Mouse (Mus musculus): Measurements from ENCODE around the gene Morn4. TPM values are rescaled to one million over a fixed set of nuclear protein-coding genes. Genes with fewer than 3 reads are reported as not detected.

Gene Morn4
- polyA plus RNA-seq (2012; fragmentation: generic; extraction: Trizol), result 10 to 100 TPM; 17.0 to 38.3 TPM

DNA sequence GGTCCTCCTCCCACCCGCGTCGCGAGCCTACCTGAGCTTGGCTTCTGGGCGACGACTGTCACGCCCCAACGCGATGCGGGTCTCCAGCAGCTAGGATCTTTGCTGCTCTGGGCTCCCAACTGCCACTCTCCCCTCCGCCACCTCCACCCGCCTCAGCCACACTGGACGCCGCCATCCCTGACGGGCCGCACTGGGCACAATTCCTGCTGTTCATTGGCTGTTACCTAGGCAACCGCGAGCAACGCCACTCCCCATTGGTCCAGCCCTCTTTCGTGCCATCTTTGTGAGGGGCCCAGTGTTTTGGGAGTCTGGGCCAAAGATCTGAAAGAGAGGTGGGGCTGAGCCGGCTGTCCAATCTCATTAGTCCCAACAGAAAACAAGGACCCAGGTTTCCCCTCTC, at the start of gene Morn4:
TSS of gene Morn4 (minus strand) at position 192 of the 400 bp plus-strand sequence.

DNA sequence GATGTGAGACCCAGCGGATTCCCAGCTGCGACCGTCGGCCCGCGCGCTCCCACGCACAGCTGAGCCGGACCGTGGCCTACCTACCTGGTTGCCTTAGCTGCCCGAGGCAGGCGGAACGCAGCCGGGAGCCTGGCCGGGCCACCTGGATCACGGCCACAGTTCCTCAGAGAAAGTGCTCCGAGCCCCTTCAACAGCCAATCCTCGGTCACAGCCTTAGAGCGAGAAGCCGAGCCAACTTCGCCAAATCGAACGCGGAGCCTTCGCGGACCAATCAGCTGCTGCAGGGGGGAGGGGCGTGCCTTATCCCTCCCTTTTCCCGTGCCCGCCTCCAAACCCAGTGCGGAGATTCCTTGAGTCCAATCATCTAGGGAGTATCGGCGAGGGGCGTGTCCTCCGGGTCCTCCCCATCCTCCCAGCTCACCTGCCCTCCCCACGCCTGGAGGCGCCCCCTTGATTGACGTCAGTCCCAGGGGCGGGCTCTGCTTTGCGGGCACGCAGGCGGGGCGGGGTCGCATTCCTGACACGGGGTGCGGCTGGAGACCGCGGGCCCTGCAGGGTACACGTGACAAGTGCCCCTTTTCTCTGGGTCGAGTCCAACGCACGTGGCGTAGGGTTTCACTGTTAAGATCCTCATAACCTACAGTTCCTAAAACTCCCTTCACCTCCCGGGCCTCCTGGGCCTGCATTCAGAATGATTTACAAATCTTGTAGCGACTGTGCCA, 42.8 kb upstream of the Morn4 start, which contains the start of gene Avpi1:
TSS of gene Avpi1 (minus strand) at position 273 of the 722 bp plus-strand sequence.

DNA sequence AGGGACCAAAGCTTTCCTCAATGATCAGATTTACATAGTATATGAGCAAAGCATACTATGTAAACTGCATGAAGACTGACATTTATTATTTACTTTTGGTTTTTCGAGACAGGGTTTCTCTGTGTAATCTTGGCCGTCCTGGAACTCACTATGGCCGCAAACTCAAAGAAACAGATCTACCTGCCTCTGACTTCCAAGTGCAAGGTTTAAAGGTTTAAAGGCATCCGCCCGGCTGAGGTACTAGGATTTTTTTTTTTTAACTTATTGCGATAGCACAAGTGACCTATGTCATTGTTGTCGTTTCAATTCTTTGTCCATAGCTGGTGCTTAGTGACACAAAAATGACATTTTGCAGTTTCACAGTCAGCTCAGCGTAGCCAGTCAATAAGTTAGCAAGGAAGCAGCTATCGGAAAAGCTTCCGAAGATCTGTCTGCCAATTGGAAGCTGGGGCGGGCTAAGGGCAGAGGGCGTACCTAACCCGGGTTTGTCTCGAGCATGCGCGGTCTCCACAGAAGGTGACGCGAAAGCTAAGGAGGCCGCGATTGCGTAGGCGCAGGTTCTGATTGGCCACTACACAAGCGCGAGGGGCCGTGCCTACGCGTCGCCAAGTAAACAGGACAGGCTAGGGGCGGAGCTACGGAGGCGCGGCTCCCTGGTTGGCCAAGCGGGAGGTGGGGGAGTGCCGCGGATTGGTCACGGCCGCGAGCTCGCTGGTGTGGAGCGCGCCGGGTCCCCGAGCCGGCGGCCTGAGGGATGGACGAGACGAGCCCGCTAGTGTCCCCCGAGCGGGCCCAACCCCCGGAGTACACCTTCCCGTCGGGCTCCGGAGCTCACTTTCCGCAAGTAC, 3.8 kb upstream of the Morn4 start, which contains the start of gene Pi4k2a:
TSS of gene Pi4k2a (plus strand) at position 723 of the 848 bp plus-strand sequence.

DNA sequence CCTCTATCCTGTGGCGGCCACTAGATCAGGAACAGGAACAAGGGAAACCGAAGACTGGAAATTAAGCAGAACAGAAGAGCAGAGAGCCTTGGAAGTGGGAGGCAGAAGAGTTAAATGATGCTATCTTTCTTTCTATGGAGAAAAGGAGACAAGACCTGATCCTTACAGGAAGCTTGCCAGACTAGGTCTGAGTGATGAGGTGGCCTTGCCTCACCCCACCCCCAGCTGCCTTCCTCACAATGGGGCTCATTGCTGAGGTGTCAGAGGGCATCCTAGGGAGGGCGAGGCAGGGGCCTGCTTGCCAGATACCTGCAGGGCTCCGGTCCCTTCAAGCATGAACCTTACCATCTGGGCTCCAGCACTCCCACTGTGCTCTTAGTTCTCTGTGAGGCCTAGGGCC, 34.2 kb downstream of the Morn4 start, which contains the start of gene 4933411K16Rik:
TSS of gene 4933411K16Rik (plus strand) at position 301 of the 400 bp plus-strand sequence.

DNA sequence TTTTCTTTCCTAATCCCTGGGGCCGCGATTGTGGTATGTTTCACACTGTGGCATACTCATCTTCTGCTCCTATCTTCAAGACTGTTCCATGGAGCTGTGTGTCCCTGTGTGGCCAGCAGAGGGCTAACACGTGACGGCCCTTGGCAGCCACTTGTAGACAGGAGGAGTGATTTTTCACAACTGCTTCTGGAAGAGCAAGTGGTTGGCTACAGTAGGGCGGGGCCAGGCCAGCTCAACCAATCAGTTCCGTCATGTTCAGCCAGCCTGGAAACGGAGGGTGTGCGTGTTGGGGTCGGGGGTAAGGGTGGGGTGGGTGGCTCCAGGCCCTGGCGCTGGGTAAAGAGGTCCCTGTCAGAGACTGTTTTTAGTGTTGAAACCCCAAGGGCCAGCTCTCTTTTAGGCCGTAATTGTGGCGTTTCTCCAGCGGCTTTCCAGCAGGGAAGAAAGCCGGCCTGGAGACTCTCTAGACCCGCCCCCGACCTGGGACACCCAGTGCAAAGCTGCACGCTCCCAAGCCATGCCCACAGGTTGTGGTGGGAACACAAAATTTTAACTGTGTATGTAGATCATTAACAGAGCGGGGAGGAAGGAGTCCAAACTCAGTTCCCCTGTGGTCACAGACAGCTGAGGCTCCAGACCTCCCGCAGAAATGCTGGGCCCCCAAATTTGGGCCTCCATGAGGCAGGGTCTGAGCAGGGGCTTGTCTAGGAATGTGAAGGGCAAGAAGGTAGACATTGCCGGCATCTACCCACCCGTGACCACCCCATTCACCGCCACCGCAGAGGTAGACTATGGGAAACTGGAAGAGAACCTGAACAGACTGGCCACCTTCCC, 40.7 kb downstream of the Morn4 start, which contains the start of gene Hoga1:
TSS of gene Hoga1 (plus strand) at position 342 of the 834 bp plus-strand sequence.

DNA sequence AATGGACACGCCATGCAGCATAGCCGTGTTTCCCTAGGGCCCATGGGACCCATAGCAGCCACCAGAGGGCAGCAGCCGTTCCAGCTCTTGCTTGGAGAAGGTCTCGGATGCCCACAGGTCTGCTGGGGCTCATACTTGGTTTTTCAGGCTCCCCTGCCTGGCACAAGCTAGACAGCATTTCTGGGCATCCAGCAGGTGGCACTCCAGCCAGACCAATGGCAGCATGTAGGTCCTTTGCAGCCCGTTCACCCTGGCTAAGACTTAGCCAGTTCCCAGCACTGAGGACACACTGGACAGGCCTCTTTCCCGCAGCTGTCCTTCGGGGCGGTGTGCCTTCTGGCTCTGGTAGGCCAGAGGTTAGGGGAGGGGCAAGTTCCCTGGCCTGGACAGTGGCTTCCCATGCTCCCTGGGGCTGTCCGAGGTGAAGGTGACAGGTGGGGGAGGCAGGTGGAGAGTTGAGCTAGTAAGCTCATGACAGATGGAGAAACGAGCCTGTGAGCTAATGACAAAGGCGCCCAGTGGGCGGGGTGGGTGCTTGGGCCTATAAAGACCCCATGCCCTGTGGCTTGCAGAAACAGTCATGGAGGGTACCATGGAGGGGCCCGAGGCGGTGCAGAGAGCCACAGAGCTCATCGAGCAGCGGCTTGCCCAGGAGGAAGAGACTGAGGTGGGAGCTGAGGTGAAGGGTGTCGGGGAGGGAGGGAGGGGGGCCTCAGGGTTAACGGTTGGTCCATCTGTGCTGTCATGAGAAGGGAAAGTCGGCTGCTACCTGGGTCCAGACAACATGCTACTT, 50.5 kb downstream of the Morn4 start, which contains the start of gene Ankrd2:
TSS of gene Ankrd2 (plus strand) at position 545 of the 793 bp plus-strand sequence.

Other genes starting within 250 kb of the Morn4 start
- 1 to 10 TPM in 1 of 2 experiments, under 1 TPM in 1; 0.50 to 4.9 TPM for gene Frat2, start 238.2 kb downstream of the Morn4 start, polyA plus RNA-seq (2012; fragmentation: generic; extraction: Trizol)
- gene Rrp12, start 190.2 kb downstream of the Morn4 start, polyA plus RNA-seq (2012; fragmentation: generic; extraction: Trizol), result 10 to 100 TPM in 1 of 2 experiments, 1 to 10 TPM in 1; 5.0 to 21.2 TPM
- 100 to 1,000 TPM; 304 to 538 TPM for gene Pgam1, start 174.4 kb downstream of the Morn4 start, polyA plus RNA-seq (2012; fragmentation: generic; extraction: Trizol)
- 10 to 100 TPM; 21.8 to 30.0 TPM for gene Exosc1, start 152.9 kb downstream of the Morn4 start, polyA plus RNA-seq (2012; fragmentation: generic; extraction: Trizol)
- gene Zdhhc16, start 152.9 kb downstream of the Morn4 start, polyA plus RNA-seq (2012; fragmentation: generic; extraction: Trizol), result 10 to 100 TPM; 48.3 to 54.1 TPM
- gene Mms19, start 105.2 kb downstream of the Morn4 start, polyA plus RNA-seq (2012; fragmentation: generic; extraction: Trizol), result 10 to 100 TPM; 24.7 to 41.5 TPM
- 10 to 100 TPM; 51.9 to 95.9 TPM for gene Ubtd1, start 104.6 kb downstream of the Morn4 start, polyA plus RNA-seq (2012; fragmentation: generic; extraction: Trizol)
- gene Ankrd2, start 50.4 kb downstream of the Morn4 start, polyA plus RNA-seq (2012; fragmentation: generic; extraction: Trizol), result under 1 TPM; 0.08 to 0.25 TPM
- 1 to 10 TPM in 1 of 2 experiments, under 1 TPM in 1; 0.44 to 3.4 TPM for gene Hoga1, start 40.7 kb downstream of the Morn4 start, polyA plus RNA-seq (2012; fragmentation: generic; extraction: Trizol)
- under 1 TPM; 0.02 to 0.35 TPM for gene 4933411K16Rik, start 34.1 kb downstream of the Morn4 start, polyA plus RNA-seq (2012; fragmentation: generic; extraction: Trizol)
- 10 to 100 TPM; 12.0 to 26.5 TPM for gene Pi4k2a, start 4.1 kb upstream of the Morn4 start, polyA plus RNA-seq (2012; fragmentation: generic; extraction: Trizol)
- gene Avpi1, start 42.7 kb upstream of the Morn4 start, polyA plus RNA-seq (2012; fragmentation: generic; extraction: Trizol), result 100 to 1,000 TPM in 1 of 2 experiments, 10 to 100 TPM in 1; 94.1 to 242 TPM
- 100 to 1,000 TPM in 1 of 2 experiments, 10 to 100 TPM in 1; 28.1 to 111 TPM for gene Marveld1, start 61.0 kb upstream of the Morn4 start, polyA plus RNA-seq (2012; fragmentation: generic; extraction: Trizol)
- gene Zfyve27, start 77.6 kb upstream of the Morn4 start, polyA plus RNA-seq (2012; fragmentation: generic; extraction: Trizol), result 10 to 100 TPM in 1 of 2 experiments, 1 to 10 TPM in 1; 5.6 to 20.4 TPM
- under 1 TPM in 1 of 2 experiments, not detected in 1; 0.05 TPM for gene Sfrp5, start 115.9 kb upstream of the Morn4 start, polyA plus RNA-seq (2012; fragmentation: generic; extraction: Trizol)
- gene Golga7b, start 161.2 kb upstream of the Morn4 start, polyA plus RNA-seq (2012; fragmentation: generic; extraction: Trizol), result under 1 TPM; 0.06 to 0.12 TPM